Mouse (Mus musculus): ENCODE measurements around the gene Bscl2. TPM values are rescaled to one million over a fixed set of nuclear protein-coding genes. Genes with fewer than 3 reads are reported as not detected.
"Not testable (repeated sequence)": the region's sequence is repeated elsewhere in the genome, so short reads cannot be mapped to it uniquely, and the experiment has no call there.

Bscl2 gene
- polyA plus RNA-seq, 1 experiment from 2014 or later, result 46.2 TPM

DNA sequence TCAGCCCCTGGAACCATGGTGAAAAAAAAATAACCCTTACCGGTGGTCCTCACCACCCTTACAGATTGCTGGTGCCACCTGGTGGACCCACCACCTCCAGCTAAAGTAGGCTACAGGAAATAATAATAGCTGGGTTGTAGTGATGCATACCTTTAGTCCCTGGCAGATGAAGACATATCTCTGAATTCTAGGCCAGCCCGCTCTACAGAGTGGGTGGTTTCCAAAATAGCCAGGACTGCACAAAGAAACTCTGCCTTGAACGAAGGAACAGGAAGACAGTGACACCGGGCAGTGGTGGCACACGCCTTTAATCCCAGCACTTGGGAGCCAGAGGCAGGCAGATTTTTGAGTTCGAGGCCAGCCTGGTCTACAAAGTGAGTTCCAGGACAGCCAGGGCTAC lies 27.0 kb downstream of the Bscl2 start:
- H3K27ac ChIP-seq, result no peak overlapping the region
- H3K4me3 ChIP-seq, result no peak overlapping the region
- H3K4me1 ChIP-seq, result no peaks in the 10 kb centered on the region
- DNase-seq (ENCODE audit: low spot score), result no peak
- 75% methylated on average over 6 of the region's 6 CpGs for WGBS
- no peaks in the 10 kb centered on the region for H3K9me3 ChIP-seq
- no peaks in the 10 kb centered on the region for H3K27me3 ChIP-seq (ENCODE audit: insufficient read depth, poor library complexity, severe bottlenecking)
- no peaks in the 10 kb centered on the region for H3K36me3 ChIP-seq

DNA sequence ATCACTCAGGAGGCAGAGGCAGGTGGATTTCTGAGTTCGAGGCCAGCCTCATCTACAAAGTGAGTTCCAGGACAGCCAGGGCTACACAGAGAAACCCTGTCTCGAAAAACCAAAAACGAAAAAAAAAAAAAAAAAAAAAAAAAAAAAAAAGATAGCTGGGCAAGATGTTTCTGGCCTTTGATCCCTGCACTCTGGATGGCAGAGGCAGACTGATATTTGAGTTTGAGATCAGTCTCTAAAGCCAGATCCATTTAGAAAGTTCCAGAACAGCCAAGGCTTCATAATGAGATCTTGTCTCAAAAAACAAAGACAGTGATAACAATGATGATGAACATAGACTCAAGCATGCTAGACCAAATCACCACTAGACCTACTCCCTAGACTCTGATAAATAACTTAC lies 33.1 kb downstream of the Bscl2 start:
- peak overlapping the region; percentile 94 for H3K4me3 ChIP-seq
- not testable (repeated sequence) for DNase-seq (ENCODE audit: low spot score); H3K4me1 ChIP-seq; H3K9me3 ChIP-seq; H3K27me3 ChIP-seq (ENCODE audit: insufficient read depth, poor library complexity, severe bottlenecking)
- H3K36me3 ChIP-seq, result peaks cover 22% of the 10 kb centered on the region
- 78% methylated on average over 3 of the region's 3 CpGs for WGBS
- H3K27ac ChIP-seq, result peak overlapping the region; percentile 94; the same call in 1 of the 2 replicates

DNA sequence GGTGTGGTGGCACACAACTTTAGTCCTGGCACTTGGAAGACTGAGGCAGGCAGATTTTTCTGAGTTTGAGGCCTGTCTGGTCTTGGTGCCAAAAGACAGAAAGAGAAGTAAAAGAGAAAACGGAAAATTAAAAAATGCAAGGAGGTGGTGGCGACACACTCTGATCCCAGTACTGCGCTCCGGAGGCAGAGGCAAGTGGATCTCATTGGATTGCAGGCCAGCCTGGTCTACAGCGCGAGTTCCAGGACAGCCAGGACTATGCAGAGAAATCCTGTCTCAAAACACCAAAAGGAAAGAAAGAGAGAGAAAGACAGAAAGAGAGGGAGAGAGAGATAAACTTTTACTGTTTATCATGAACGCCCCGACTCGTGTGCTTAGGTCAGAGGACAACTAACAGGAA lies 33.6 kb downstream of the Bscl2 start:
- WGBS, result 38% methylated on average over 9 of the region's 9 CpGs
- H3K36me3 ChIP-seq, result peaks cover 27% of the 10 kb centered on the region
- DNase-seq (ENCODE audit: low spot score), result no peak
- H3K4me1 ChIP-seq, result peaks cover 6% of the 10 kb centered on the region
- peak overlapping the region; percentile 94 for H3K27ac ChIP-seq
- no peaks in the 10 kb centered on the region for H3K27me3 ChIP-seq (ENCODE audit: insufficient read depth, poor library complexity, severe bottlenecking)
- no peaks in the 10 kb centered on the region for H3K9me3 ChIP-seq
- H3K4me3 ChIP-seq, result peak overlapping the region; percentile 94

DNA sequence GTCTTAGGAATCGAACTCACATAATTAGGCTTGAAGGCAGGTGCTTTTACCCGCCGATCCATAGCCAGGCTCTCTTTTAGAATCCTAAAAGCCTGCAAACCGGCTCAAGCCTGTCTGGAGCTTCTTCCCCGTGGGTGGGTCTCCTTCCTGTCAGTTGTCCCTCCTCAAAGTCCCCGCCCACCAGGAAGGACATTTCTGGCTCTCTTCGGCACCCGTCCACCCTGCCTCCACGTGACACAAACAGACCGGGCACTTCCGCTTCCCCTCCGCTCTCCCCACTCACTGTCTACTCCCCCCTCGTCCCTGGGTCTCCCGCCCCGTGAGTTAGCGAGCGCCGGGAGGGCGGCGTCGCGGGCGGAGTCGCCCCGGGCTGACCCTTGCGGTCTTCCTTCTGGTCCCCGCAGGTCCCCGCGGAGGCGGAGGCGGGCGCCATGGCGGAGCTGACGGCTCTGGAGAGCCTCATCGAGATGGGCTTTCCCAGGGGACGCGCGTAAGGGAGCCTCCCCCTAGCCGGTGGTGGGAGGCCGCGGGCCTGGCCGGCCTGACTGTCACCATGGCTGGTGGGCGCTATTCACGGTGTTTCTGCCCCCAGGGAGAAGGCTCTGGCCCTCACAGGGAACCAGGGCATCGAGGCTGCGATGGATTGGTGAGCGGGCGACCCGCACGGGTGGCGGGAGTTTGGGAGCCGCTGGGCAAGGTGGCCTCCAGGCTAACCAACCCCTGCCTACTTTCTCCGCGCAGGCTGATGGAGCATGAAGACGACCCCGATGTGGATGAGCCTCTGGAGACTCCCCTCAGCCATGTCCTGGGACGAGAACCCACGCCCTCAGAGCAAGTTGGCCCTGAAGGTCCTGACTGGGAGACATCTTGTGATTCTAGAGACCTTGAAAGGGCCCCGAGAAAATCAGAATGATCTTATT lies 34.3 kb downstream of the Bscl2 start, which contains the start of gene Ubxn1:
Gene Ubxn1 (plus strand): TSS at position 230 of the 920 bp plus-strand sequence.
- DNase-seq (ENCODE audit: low spot score), result peak; percentile 99
- Histone ChIP-seq H3K9me3 (no peaks in the 10 kb centered on the region), H3K4me1 (peaks cover 6% of the 10 kb centered on the region), H3K4me3 (peak within 1 kb of the TSS; percentile 94), H3K27me3 (ENCODE audit: insufficient read depth, poor library complexity, severe bottlenecking) (no peaks in the 10 kb centered on the region), H3K27ac (peak within 1 kb of the TSS; percentile 94), H3K36me3 (peaks cover 33% of the 10 kb centered on the region)
- WGBS, result 1% methylated on average over 59 of the region's 59 CpGs

DNA sequence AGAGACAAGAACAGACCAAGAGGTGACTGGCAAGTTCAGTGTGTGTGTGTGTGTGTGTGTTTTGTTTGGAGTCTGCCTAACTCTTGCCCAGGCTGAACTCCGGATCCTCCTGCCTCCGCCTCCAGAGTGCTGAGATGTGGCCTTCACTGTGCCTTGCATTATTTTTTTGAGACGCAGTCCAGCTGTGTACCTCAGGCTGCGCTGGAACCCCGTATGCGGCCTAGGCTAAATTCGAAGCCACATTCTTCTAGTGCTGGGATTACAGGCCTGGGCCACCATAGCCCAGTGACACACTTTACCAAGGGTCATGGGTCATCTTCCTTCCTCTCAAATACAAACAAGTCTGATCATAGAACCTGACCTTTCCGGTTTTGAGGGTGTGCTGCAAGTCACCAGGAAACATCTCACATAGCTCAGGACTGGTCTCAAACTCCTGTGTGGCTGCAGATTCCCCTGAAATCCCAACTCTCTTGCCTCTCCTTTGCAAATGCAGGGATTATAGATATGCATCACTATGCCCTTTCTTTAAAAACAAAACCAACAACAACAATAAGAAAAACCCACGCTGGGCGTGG lies 35.1 kb downstream of the Bscl2 start:
- Histone ChIP-seq H3K36me3 (peaks cover 37% of the 10 kb centered on the region), H3K9me3 (no peaks in the 10 kb centered on the region), H3K27me3 (ENCODE audit: insufficient read depth, poor library complexity, severe bottlenecking) (no peaks in the 10 kb centered on the region), H3K4me3 (peak overlapping the region; percentile 94), H3K27ac (peak overlapping the region; percentile 94), H3K4me1 (peaks cover 6% of the 10 kb centered on the region)
- WGBS, result 79% methylated on average over 10 of the region's 10 CpGs
- DNase-seq (ENCODE audit: low spot score), result no peak

GRCm38 (mm10) chr19:8875031-8875430 lies 37.8 kb downstream of the Bscl2 start:
- no peak for DNase-seq (ENCODE audit: low spot score)
- WGBS, result 90% methylated on average over 7 of the region's 7 CpGs
- no peak overlapping the region for H3K4me3 ChIP-seq
- H3K27ac ChIP-seq, result no peak overlapping the region
- H3K27me3 ChIP-seq (ENCODE audit: insufficient read depth, poor library complexity, severe bottlenecking), result no peaks in the 10 kb centered on the region
- no peaks in the 10 kb centered on the region for H3K9me3 ChIP-seq
- H3K4me1 ChIP-seq, result peaks cover 11% of the 10 kb centered on the region
- peaks cover 46% of the 10 kb centered on the region for H3K36me3 ChIP-seq

GRCm38 (mm10) chr19:8880311-8881033 lies 43.2 kb downstream of the Bscl2 start, which contains the start of gene Uqcc3:
TSS of gene Uqcc3 (minus strand) at chr19:8880923.
- Histone ChIP-seq H3K9me3 (no peaks in the 10 kb centered on the region), H3K27ac (peak within 1 kb of the TSS; percentile 94), H3K36me3 (peaks cover 23% of the 10 kb centered on the region), H3K4me3 (peak within 1 kb of the TSS; percentile 67), H3K4me1 (peaks cover 5% of the 10 kb centered on the region; the same call in 1 of the 2 replicates), H3K27me3 (ENCODE audit: insufficient read depth, poor library complexity, severe bottlenecking) (no peaks in the 10 kb centered on the region)
- DNase-seq (ENCODE audit: low spot score), result peak; percentile 93
- WGBS, result 2% methylated on average over 42 of the region's 42 CpGs

GRCm38 (mm10) chr19:8881034-8881392 lies 43.7 kb downstream of the Bscl2 start:
- peak overlapping the region; percentile 94; the same call in 1 of the 2 replicates for H3K27ac ChIP-seq
- H3K36me3 ChIP-seq, result peaks cover 17% of the 10 kb centered on the region
- H3K4me3 ChIP-seq, result peak overlapping the region; percentile 67
- no peak for DNase-seq (ENCODE audit: low spot score)
- no peaks in the 10 kb centered on the region for H3K27me3 ChIP-seq (ENCODE audit: insufficient read depth, poor library complexity, severe bottlenecking)
- 22% methylated on average over 3 of the region's 3 CpGs for WGBS
- no peaks in the 10 kb centered on the region for H3K9me3 ChIP-seq
- H3K4me1 ChIP-seq, result peaks cover 5% of the 10 kb centered on the region; the same call in 1 of the 2 replicates

- H3K4me3 ChIP-seq, result no peak within 1 kb of the TSS
- no peak for DNase-seq (ENCODE audit: low spot score)
- H3K4me1 ChIP-seq, result peaks cover 10% of the 10 kb centered on the region
- no peaks in the 10 kb centered on the region for H3K36me3 ChIP-seq
- H3K27ac ChIP-seq, result no peak within 1 kb of the TSS
- 72% methylated on average over 3 of the region's 3 CpGs for WGBS
- no peaks in the 10 kb centered on the region for H3K27me3 ChIP-seq (ENCODE audit: insufficient read depth, poor library complexity, severe bottlenecking)
- H3K9me3 ChIP-seq, result no peaks in the 10 kb centered on the region
Observed at GRCm38 (mm10) chr19:8883616-8884015, 46.3 kb downstream of the Bscl2 start, which contains the start of the genes Lbhd1 and Gm49403. TSS of gene Lbhd1 (plus strand) at chr19:8883732. TSS of gene Gm49403 (plus strand) at chr19:8883930.

GRCm38 (mm10) chr19:8886916-8887584 lies 49.8 kb downstream of the Bscl2 start:
- peak overlapping the region; percentile 71; the same call in 1 of the 2 replicates for H3K4me3 ChIP-seq
- DNase-seq (ENCODE audit: low spot score), result no peak
- peaks cover 13% of the 10 kb centered on the region for H3K36me3 ChIP-seq
- H3K4me1 ChIP-seq, result peaks cover 8% of the 10 kb centered on the region
- 41% methylated on average over 1 of the region's 1 CpGs for WGBS
- H3K27me3 ChIP-seq (ENCODE audit: insufficient read depth, poor library complexity, severe bottlenecking), result no peaks in the 10 kb centered on the region
- no peaks in the 10 kb centered on the region for H3K9me3 ChIP-seq
- H3K27ac ChIP-seq, result peak overlapping the region; percentile 88

DNA sequence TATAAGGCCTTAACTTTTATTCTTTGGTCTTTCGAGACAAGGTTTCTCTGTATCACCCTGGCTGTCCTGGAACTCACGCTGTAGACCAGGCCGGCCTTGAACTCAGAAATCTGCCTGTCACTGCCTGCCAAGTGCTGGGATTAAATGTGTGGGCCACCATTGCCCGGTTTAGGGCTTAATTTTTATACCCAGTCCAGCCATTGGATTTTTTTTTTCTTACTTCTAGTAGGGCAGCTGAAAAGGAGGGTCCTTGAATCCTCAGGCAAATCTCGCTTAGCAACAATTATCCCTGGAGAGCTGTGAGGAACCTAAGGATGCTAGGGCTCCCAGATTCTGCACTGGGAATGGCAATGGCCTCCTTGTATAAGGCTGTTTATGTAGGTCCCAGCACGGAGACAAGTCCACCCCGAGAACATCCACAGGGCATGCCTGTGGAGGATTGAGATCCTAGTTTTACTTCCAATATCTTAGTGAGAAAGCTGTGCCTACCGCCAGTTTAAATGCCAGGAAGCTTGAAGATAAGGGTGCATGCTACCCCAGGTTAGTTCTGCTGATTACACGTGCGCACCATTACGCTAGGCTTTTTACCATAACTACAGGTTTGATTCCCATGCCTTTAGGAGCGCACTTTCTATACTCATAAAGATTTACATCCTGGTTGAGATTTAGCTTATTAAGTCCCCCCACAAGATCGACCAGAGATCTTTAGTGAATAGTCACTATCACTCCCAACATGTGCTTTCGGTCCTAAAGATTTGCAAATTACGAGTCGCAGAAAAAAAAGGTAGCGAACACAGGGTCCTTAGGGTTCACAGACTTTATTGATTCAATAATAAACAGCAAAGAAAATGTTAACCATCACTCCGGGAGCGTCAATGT lies 50.6 kb downstream of the Bscl2 start:
- Histone ChIP-seq H3K9me3 (no peaks in the 10 kb centered on the region), H3K27me3 (ENCODE audit: insufficient read depth, poor library complexity, severe bottlenecking) (no peaks in the 10 kb centered on the region), H3K36me3 (peaks cover 13% of the 10 kb centered on the region), H3K4me1 (peaks cover 8% of the 10 kb centered on the region), H3K4me3 (peak overlapping the region; percentile 71), H3K27ac (peak overlapping the region; percentile 88)
- DNase-seq (ENCODE audit: low spot score), result no peak
- WGBS, result 19% methylated on average over 19 of the region's 19 CpGs

Measured in heart, embryonic 10.5 days (tissue).